Mouse (Mus musculus) forelimb bud, embryonic 11.5 days (tissue): ENCODE results near the gene Sema3f.

ENCODE experiments used
- DNase-seq: peaks from one replicate; pipeline ENCODE4 v3.0.0-alpha.2; 2012; ENCODE audit warnings: low read depth, low spot score

The Sema3f gene

DNA sequence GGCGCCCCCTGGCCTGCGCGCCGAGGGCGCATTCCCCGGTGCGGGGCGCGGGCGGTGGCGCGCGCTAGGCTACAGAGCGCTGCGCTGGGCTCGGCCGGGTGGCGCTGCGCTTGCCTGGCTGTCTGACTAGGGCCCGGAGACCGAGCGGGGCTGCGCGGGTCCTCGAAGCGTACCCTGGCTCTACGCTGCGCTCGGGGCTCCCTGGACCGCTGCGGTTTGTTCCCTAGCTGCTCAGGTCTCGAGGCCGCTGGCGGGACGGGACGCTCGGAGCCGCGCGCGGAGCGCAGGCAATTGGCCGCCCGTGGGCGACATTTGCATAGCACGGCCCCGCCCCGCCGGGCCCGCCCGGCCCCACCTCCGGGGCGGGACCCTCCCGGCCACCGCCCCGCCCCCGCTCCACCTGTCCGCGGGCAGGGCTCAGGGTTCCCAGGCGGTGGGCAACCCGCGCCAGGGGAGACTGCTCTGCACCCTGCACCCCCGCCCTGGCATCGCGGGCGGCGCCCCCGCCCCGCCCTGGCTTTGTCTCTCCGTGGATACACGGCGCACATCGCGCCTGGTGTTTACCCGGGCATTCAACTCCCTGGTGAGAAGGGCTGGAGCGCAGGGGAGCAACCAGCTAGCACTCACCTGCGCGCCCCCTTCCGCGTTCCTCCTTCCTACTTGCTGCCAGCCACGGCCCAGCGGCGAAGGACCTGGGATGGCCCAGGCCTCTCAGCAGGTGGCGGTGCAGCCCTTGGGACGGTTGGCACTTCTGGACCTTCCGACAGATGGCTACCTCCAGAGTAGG is at the start of gene Sema3f:
Gene Sema3f, minus strand, starts transcription at position 779 of the 787 bp plus-strand sequence.
- peak; percentile 90 for DNase-seq

DNA sequence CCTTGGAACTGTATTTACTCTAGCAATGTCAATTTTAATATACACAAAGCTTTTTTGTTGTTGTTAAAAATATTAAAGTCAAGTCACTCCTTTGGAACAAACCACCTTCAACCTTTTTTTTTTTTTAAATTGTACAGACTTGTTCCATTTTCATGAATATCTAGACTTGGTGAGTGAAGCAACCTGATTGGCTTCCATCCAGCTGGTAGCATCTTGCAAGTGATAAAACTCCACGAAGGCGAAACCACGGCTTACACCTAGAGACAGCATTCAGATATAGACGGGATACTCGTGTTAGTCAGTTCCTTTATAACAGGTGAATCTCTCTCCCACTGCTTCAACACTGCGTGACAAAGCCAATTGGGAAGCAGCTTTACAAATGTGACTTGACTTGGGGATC is 49.3 kb upstream of the Sema3f start:
- DNase-seq = no peak

DNA sequence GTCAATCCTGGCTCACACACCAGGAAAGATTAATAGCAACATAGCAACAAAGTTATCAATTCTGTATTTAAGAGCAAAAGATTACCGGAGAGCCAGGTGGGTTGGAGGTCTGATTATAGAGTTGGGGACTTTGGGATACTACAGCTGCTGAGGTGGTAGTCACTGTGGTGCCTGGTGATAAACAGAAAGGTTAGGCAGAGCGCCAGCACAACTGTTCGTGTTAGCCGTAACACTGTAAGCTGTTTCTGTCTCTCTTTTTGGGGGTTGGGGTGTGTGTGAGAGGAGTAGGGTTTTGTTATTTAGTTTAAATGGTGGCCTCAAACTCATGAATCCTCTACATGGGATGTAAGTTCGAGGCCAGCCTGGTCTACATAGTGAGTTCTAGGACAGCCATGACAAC is 40.1 kb upstream of the Sema3f start:
- DNase-seq = no peak

GRCm38 (mm10) chr9:107748063-107748462 is 37.8 kb upstream of the Sema3f start:
- DNase-seq = no peak

DNA sequence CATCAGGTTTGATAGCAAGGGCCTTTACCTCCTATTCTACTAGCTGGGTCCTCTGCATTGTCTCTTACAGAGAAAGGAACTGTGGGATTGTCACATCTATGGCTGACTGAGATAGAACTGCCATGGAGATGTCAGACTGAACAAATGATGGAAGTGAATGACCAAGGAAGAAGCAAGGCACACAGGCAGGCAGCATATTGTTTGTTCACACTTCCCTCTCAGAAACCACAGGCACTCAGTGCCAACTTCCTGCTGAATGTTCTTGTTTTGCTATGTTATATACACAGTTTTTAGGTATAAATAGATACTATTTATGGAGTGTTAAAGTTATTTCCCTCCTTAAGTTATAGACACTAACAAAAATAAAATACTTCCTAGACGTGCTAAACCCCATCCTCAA is 37.0 kb upstream of the Sema3f start:
- no peak for DNase-seq

- DNase-seq = no peak
Observed at GRCm38 (mm10) chr9:107746679-107747078, 36.4 kb upstream of the Sema3f start.

GRCm38 (mm10) chr9:107744061-107744460 is 33.8 kb upstream of the Sema3f start:
- no peak for DNase-seq

DNA sequence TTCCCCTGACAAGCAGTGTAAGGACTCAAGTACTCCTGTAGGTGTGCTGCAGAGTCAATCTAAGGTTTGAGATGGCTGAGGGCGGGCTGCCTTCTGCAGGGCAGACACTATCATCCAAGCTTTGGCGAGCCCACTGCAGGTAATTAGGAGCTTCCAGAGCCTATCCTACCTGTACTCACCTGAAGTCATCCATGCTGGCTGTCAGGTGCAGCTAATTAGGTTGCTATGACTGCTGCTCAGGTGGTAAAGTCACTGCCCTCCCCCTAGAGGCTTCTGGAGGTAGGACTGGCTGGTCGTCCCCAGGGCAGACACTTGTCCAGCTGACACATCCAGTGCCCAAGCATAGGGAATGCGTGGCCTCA is 28.5 kb upstream of the Sema3f start:
- DNase-seq = no peak

DNA sequence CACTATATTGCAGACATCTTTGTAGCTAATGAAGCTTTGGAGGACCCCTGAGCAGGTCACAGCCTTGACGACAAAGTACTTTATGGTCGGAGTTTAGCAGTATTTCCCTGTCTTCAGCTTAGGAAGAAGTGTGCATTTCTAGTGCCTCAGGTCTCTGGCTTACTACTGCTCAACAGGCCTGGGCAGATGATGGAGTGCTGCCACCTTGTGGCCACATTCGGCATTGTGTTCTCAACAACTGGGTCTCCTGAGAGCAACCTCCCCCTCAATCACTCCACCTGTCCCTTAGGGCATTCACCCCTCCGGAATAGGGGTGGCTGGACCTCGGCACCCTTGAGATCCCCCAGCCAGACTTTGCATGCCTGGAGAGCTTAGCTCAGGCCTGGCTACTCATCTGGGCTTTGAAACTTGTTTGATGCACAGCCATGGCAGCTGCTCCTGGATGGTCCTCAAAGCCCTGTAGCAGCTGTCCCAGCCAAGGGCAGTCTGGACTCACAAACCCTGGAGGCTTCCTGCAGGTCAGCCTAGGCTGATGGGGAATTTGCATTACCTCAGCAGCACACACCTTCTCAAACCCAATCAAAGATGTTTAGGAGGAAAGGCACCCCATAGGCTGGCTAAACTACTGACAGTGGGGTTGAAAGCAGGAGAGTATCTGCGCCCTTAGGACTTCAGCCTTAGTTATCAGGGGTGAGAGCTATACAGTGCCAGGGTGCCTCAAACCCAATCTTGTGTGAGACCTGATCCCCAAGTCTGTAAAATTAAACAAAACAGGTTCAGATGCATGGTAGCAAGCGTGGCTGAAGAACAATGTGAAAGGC is 28.0 kb upstream of the Sema3f start:
- DNase-seq = peak; percentile 93

- DNase-seq = peak; percentile 61
Observed at GRCm38 (mm10) chr9:107736185-107736485, 25.9 kb upstream of the Sema3f start.

DNA sequence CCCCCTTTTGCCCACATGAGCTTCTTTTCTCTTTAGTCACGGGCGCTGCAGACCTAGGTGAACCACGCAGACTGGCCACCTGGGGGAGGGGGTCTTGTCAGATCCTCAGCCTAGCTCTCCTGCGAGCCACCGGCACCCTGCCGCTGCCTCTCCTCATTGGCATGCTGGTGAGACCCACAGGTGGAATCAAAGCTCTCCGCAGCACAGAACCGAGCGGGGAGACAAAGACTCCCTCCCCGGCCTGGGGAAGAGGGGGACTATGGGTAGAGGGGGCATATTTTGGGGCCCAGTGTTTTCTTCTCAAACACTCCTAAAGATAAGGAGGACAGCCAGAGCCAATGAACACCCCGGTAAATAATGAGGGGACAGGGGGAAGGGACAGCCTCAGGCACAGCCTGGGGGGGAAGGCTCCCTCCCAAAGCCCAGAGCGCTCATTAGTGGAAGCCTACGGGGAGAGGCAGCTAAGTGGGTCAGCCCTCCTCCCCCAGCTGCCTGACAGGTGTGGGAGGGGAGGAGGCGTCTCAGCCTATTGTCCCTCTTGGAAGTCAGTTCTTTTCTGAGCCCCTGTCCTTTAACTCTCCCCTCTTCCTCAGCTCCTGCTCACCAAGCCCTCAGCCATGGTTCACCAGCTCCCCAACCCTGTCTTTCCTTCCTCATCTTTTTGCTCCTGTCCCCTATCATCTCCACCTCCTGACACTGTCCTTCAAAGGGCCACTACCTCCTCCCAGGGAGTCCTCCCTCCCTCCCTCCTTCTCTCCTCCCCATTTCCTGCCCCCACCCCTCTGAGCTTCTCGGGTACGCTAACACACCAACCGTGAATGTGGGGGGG is 25.3 kb upstream of the Sema3f start:
- DNase-seq = no peak

- no peak for DNase-seq
Observed at GRCm38 (mm10) chr9:107734567-107734971, 24.3 kb upstream of the Sema3f start.

- peak; percentile 79 for DNase-seq
Observed at GRCm38 (mm10) chr9:107729709-107730108, 19.4 kb upstream of the Sema3f start.

DNA sequence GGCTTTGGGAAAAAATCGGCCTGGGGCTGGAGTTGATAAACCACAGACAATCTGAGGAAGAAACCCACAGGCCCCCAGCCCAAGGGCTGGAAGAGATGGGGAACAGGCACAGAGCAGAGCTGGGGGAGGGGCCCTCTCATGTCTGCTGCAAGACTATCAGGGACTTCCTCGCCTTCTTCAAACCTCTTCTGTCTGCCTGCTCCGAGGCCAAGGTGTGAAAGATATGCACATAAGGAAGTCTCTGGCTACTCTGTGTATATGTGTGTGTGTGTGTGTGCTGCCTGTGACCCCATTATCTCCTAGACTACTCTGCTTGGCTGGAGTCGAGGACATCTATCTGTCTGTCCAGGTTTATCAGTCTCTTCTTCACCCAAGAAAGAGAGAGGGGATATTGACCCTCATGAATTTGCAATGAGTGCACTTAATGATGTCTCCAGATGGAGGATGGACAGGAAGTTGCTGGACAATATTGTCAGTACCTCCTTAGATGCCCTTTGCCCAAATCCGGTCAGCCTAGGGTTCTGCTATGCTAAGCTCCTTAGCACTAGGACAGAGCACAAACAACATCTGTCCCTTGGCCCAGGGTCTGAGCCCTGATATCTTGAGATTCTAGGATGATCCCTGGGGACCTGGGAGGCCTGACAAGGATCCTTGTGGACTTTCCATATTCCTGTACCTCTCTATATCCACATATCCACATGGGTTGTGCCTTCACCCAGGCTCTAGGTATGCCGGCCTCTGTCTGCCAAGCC is 18.8 kb upstream of the Sema3f start:
- DNase-seq = no peak

GRCm38 (mm10) chr9:107727041-107727440 is 16.8 kb upstream of the Sema3f start:
- no peak for DNase-seq

GRCm38 (mm10) chr9:107724796-107725195 is 14.5 kb upstream of the Sema3f start:
- DNase-seq = no peak

GRCm38 (mm10) chr9:107723794-107724531 is 13.7 kb upstream of the Sema3f start:
- peak; percentile 71 for DNase-seq

GRCm38 (mm10) chr9:107723292-107723691 is 13.0 kb upstream of the Sema3f start:
- no peak for DNase-seq

GRCm38 (mm10) chr9:107718781-107719540 is 8.7 kb upstream of the Sema3f start:
- no peak for DNase-seq

DNA sequence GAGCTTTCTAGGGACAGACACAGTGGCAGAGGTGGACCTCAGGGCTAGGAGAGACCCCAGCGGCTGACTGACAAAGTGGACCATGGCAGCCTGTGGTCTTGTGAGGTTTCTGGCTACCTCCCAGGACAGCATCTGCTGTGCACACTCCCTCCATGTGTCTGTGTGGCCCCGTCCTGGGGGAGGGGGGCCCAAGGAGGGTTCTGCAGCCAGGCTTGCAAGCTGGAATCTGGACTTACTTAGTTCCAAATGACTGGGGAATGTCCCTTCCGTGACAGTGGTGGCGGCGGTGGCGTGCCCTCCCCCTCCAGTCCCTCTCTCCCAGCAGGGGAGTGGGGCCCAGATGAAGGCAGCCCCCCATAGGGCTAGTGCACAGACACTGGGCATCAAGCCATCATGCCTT is 6.7 kb upstream of the Sema3f start:
- no peak for DNase-seq
